Mouse (Mus musculus) liver, embryonic 16.5 days (tissue): ENCODE measurements at regions not wholly inside any gene's neighbourhood (a gene's known extent, or its start where the extent isn't known, plus 50 kb on each side); places are given as distances from the start of the nearest gene placed in this dataset.
A peak's percentile ranks its signal among the peaks of the same experiment; 100 is the strongest.

Experiments
- ATAC-seq: fragments of 200-750 bp; cut with Nextera tagmentation; 2 replicates; pipeline ENCODE4 v1.8.0; 2017; ENCODE audit warnings: low read depth, mild to moderate bottlenecking, moderate number of reproducible peaks, moderate library complexity
- H3K27ac ChIP-seq: fragments of 300-500 bp; sonication (generic); 2 replicates; pipeline ENCODE4 v1.5.1; 2014; ENCODE audit warnings: mild to moderate bottlenecking, low read length
- H3K27me3 ChIP-seq: fragments of 300-500 bp; sonication (generic); 2 replicates; pipeline ENCODE4 v1.6.1; 2014; ENCODE audit warnings: low read depth, low read length, mixed read lengths; ENCODE audit not compliant: control insufficient read depth, insufficient read depth
- H3K36me3 ChIP-seq: fragments of 300-500 bp; sonication (generic); 2 replicates; pipeline ENCODE4 v1.6.1; 2014; ENCODE audit warnings: mild to moderate bottlenecking; ENCODE audit not compliant: control insufficient read depth, insufficient read depth
- H3K4me1 ChIP-seq: fragments of 300-500 bp; sonication (generic); 2 replicates; pipeline ENCODE4 v1.6.1; 2014; ENCODE audit warnings: low read depth, low read length, mixed read lengths; ENCODE audit not compliant: control insufficient read depth
- H3K4me2 ChIP-seq: fragments of 300-500 bp; sonication (generic); 2 replicates; pipeline ENCODE4 v1.6.1; 2014; ENCODE audit warnings: low read depth, low read length, mixed read lengths
- H3K4me3 ChIP-seq: fragments of 300-500 bp; sonication (generic); 2 replicates; pipeline ENCODE4 v1.5.1; 2014; ENCODE audit warnings: low read depth, mild to moderate bottlenecking, low read length
- H3K9ac ChIP-seq: fragments of 300-500 bp; sonication (generic); 2 replicates; pipeline ENCODE4 v1.6.1; 2014; ENCODE audit warnings: low read depth, low read length
- H3K9me3 ChIP-seq: fragments of 300-500 bp; sonication (generic); replicated peaks from 2 replicates; pipeline ENCODE4 v1.6.1; 2016; ENCODE audit warnings: low read length; ENCODE audit not compliant: control insufficient read depth
- WGBS: fragments of 180-500 bp; shearing (Covaris S2); extraction: QIAGEN DNeasy Blood & Tissue Kit; methylation state at CpG from one replicate; pipeline ENCODE4 v1.1.7; 2014; ENCODE audit not compliant: insufficient replicate concordance; 5-methylcytosine and 5-hydroxymethylcytosine counted together

DNA sequence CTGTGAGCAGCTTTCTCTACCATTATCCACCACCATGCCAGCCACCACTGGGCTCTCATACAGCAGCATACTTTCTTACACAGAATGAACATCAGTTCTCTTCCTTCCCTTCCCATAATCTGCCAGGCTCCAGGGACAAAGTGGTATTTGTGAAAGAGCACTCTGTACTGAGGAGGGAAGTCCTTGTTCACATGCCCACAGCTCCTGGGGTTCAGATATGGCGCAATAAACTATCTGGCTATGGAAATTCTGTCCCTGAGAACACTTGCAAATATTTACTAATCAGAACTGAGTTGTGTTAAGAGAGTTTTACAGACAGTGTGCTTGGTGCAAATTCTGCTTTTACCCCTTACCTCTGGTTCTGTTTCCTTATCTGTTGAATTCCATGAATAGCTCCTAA is 74.2 kb upstream of the Ralgapa2 start:
- 45% methylated on average over 1 of the region's 1 CpGs for WGBS
- H3K4me3 ChIP-seq, result no peak overlapping the region
- H3K4me1 ChIP-seq, result no peaks in the 10 kb centered on the region
- ATAC-seq, result peak; percentile 72
- H3K36me3 ChIP-seq, result no peaks in the 10 kb centered on the region
- no peak overlapping the region for H3K4me2 ChIP-seq
- no peak overlapping the region for H3K9ac ChIP-seq
- H3K9me3 ChIP-seq, result no peaks in the 10 kb centered on the region
- no peak overlapping the region for H3K27ac ChIP-seq
- H3K27me3 ChIP-seq, result no peaks in the 10 kb centered on the region

DNA sequence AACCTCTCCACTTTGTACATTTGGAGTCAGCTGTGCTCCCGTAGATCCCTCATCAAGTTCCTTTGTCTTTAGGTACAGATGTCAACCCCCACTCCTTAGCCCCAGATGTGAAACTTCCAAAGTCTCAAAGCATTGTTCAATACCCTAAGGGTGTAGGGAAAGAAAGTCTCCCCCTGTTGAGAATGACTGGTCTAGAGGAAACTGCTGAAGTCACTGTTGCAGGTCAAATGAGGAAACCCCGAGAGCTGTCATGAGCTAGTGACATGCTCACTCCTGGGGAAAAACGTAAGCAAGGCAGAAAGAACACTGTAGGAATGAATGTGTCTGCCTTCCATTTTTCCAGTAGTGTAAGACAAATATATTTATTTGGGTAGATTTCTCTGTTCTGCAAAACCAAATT is 74.8 kb upstream of the Ralgapa2 start:
- no peak overlapping the region for H3K9ac ChIP-seq
- 28% methylated on average over 3 of the region's 3 CpGs for WGBS
- no peak for ATAC-seq
- H3K4me2 ChIP-seq, result no peak overlapping the region
- no peaks in the 10 kb centered on the region for H3K36me3 ChIP-seq
- H3K4me1 ChIP-seq, result no peaks in the 10 kb centered on the region
- no peak overlapping the region for H3K4me3 ChIP-seq
- no peaks in the 10 kb centered on the region for H3K9me3 ChIP-seq
- no peak overlapping the region for H3K27ac ChIP-seq
- H3K27me3 ChIP-seq, result no peaks in the 10 kb centered on the region

DNA sequence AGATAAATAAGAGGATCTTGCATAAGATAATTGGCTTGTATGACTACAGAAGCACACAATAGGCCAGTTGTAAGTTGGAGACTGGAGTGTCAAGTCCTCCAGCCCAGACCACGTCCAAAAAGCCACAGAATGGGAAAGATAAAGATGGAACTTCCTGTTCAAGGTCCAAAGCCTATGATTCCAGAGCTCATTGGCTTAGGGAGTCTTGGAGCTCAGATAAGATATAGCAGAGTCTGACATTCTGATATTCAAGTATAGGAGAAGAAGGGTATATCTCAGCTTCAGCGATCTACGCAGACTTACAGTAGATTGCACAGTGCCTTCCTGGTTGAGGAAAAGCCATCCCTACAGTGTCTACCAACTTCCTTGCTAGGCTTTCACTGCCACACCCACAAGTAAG is 77.7 kb upstream of the Ralgapa2 start:
- H3K27me3 ChIP-seq, result no peaks in the 10 kb centered on the region
- H3K9ac ChIP-seq, result no peak overlapping the region
- no peaks in the 10 kb centered on the region for H3K36me3 ChIP-seq
- WGBS, result 58% methylated on average over 3 of the region's 3 CpGs
- H3K4me1 ChIP-seq, result no peaks in the 10 kb centered on the region
- H3K27ac ChIP-seq, result no peak overlapping the region
- no peaks in the 10 kb centered on the region for H3K9me3 ChIP-seq
- no peak overlapping the region for H3K4me2 ChIP-seq
- no peak overlapping the region for H3K4me3 ChIP-seq
- no peak for ATAC-seq

DNA sequence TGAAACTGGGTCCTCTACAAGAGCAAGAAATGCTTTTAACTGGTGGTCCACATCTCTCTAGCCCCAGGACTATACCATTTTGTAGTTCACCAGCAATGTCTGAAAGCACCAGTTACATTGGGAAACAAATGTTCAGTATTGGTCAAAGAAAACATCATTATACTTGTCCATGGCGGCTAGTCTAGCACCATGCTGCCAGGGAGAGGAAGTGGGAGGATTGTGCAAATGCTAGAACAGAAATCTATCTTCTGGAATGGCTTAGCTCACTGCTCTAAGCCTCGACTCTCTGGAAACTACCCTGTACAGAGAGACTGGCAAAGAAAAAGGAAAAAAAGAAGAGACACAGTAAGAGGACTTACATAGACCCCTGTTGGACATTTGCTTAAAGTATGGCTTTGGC is 81.1 kb upstream of the Ralgapa2 start:
- no peaks in the 10 kb centered on the region for H3K36me3 ChIP-seq
- H3K4me3 ChIP-seq, result no peak overlapping the region
- no peaks in the 10 kb centered on the region for H3K27me3 ChIP-seq
- H3K27ac ChIP-seq, result no peak overlapping the region
- ATAC-seq, result no peak
- WGBS, result 38% methylated on average over 2 of the region's 2 CpGs
- H3K4me1 ChIP-seq, result no peaks in the 10 kb centered on the region
- no peak overlapping the region for H3K9ac ChIP-seq
- H3K4me2 ChIP-seq, result no peak overlapping the region
- no peaks in the 10 kb centered on the region for H3K9me3 ChIP-seq

DNA sequence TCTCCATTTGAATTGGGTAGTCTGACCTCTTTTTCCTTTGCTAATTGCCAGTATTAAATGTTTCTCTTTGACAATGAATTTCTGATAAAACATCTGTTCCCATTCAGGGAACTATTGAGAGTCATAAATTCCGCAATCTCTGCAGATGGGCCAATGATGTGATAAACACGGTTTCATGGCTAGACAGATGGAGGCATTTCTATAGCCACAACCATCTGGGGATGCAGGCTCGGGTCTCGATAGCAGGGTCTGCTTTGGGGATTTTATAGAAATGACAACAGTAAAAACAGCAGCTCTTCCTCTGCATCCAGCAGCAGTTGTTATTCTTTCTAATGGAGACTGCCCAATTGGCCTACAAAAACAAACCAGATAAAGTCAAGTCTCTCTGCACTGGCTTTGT is 82.1 kb upstream of the Ralgapa2 start:
- H3K27ac ChIP-seq, result no peak overlapping the region
- H3K9me3 ChIP-seq, result no peaks in the 10 kb centered on the region
- H3K27me3 ChIP-seq, result no peaks in the 10 kb centered on the region
- WGBS, result 63% methylated on average over 4 of the region's 4 CpGs
- H3K9ac ChIP-seq, result no peak overlapping the region
- H3K4me2 ChIP-seq, result no peak overlapping the region
- no peak overlapping the region for H3K4me3 ChIP-seq
- H3K36me3 ChIP-seq, result no peaks in the 10 kb centered on the region
- no peak for ATAC-seq
- no peaks in the 10 kb centered on the region for H3K4me1 ChIP-seq

DNA sequence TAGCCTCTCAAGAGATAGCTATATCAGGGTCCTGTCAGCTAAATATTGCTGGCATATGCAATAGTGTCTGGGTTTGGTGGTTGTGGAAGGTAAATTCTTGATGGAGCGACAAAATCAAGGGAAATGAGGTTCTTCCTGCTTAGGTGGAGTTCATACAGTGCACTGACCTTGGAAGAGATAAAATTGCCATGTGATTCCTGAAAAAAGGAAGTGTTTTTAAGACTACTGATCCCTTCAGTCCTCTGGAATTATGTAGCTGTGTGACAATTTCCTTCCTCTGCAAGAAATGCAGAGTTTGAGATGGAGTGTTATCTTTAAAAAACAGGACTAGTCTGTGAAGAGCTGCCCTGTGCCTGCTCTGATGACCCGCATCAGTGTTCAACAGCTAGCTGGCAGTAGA is 83.5 kb upstream of the Ralgapa2 start:
- WGBS, result 47% methylated on average over 2 of the region's 2 CpGs
- Histone ChIP-seq H3K4me3 (no peak overlapping the region), H3K27me3 (no peaks in the 10 kb centered on the region), H3K4me2 (no peak overlapping the region), H3K9me3 (no peaks in the 10 kb centered on the region), H3K4me1 (no peaks in the 10 kb centered on the region), H3K9ac (no peak overlapping the region), H3K36me3 (no peaks in the 10 kb centered on the region), H3K27ac (no peak overlapping the region)
- ATAC-seq, result peak; percentile 61

DNA sequence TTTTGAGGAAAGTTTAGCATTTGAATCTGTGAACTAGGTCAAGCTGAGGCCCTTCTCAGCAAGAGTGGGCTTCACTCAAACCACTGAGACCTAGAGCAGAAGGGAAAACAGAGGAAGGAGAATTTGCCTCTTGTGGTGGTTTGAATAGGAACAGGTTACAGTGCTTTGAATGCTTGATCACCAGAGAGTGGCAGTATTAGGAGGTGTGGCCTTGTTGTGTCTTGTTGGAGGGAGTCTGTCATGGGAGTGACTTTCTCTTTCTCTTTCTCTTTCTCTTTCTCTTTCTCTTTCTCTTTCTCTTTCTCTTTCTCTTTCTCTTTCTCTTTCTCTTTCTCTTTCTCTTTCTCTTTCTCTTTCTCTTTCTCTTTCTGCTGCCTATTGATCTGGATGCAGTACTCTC is 94.0 kb upstream of the Ralgapa2 start:
- no peak overlapping the region for H3K9ac ChIP-seq
- no peak overlapping the region for H3K4me2 ChIP-seq
- no peak for ATAC-seq
- H3K36me3 ChIP-seq, result no peaks in the 10 kb centered on the region
- H3K9me3 ChIP-seq, result no peaks in the 10 kb centered on the region
- no peak overlapping the region for H3K27ac ChIP-seq
- no peaks in the 10 kb centered on the region for H3K4me1 ChIP-seq
- no peaks in the 10 kb centered on the region for H3K27me3 ChIP-seq
- no peak overlapping the region for H3K4me3 ChIP-seq

DNA sequence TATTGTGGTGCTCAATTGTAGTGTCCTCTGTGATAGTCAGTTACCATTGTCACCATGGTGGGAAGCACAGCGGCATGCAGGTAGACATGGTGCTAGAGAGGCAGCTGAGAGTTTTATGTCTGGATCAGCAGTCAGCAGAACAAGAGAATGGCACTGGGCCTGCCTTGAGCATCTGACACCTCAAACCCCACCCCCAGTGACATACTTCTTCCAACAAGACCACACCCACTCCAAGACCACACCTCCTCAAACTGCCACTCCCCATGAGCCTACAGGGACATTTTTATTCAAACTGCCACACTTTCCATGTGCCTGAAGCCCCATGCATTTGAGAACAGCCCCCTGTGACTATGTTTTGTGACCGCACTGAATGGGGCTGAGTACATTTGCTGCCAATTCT is 98.8 kb upstream of the Ralgapa2 start:
- no peaks in the 10 kb centered on the region for H3K9me3 ChIP-seq

DNA sequence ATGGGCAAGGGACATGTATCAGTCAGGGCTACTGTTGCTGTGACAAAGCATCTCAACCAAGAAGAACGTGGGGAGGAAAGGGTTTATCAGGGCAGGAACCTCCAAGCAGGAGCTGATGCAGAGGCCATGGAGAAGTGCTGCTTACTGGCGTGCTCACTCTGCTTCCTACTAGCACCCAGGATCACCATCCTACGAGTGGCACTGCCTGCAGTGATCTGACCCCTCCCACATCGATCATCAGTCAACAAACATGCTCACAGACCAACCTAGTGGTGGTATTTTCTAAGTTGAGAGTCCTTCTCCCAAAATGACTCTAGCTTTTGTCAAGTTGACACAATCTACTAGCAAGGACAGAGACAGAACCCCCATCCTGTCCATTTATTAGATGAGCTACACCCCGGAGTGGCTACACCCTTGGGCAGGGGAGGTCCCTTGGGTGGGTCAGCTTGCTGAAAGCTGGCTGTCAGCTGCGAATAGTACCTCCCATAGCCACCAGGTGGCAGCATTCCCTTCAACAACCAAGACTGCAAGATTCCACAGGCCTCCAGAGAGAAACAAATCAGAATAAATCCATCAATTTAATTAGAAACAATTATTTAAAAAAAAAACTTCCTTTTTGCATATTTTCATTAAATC is 99.9 kb upstream of the Ralgapa2 start:
- H3K9me3 ChIP-seq, result no peaks in the 10 kb centered on the region
- no peak overlapping the region for H3K9ac ChIP-seq
- 0 out of 2 replicates have a peak, but pooled peaks have one; percentile 20 for ATAC-seq
- no peak overlapping the region for H3K4me2 ChIP-seq
- 26% methylated on average over 6 of the region's 6 CpGs for WGBS
- H3K27ac ChIP-seq, result no peak overlapping the region
- no peaks in the 10 kb centered on the region for H3K27me3 ChIP-seq
- peaks cover 3% of the 10 kb centered on the region; the same call in 1 of the 2 replicates for H3K4me1 ChIP-seq
- H3K36me3 ChIP-seq, result no peaks in the 10 kb centered on the region
- no peak overlapping the region for H3K4me3 ChIP-seq

More for the DNA sequence above, 98.8 kb upstream of the Ralgapa2 start:
- no peak overlapping the region for H3K4me3 ChIP-seq
- no peak overlapping the region for H3K27ac ChIP-seq
- H3K4me1 ChIP-seq, result peaks cover 3% of the 10 kb centered on the region; the same call in 1 of the 2 replicates
- WGBS, result 88% methylated on average over 2 of the region's 2 CpGs
- no peaks in the 10 kb centered on the region for H3K36me3 ChIP-seq
- H3K27me3 ChIP-seq, result no peaks in the 10 kb centered on the region
- no peak overlapping the region for H3K9ac ChIP-seq
- no peak for ATAC-seq
- H3K4me2 ChIP-seq, result no peak overlapping the region
